Mouse (Mus musculus) kidney, embryonic 15.5 days (tissue): ENCODE data around the gene St5. TPM values are rescaled to one million over a fixed set of nuclear protein-coding genes. Genes with fewer than 3 reads are reported as not detected.
A peak's percentile ranks its signal among the peaks of the same experiment; 100 is the strongest.

Experiments
- ATAC-seq: fragments of 200-750 bp; cut with Nextera tagmentation; replicated peaks from 2 replicates; pipeline ENCODE4 v1.8.0; 2017; ENCODE audit warnings: moderate TSS enrichment; ENCODE audit not compliant: low FRiP score
- H3K27ac ChIP-seq: fragments of 300-500 bp; sonication (generic); 2 replicates; pipeline ENCODE4 v1.5.1; 2015; ENCODE audit warnings: mild to moderate bottlenecking, inconsistent platforms
- H3K27me3 ChIP-seq: fragments of 300-500 bp; sonication (generic); 2 replicates; pipeline ENCODE4 v1.6.1; 2015; ENCODE audit warnings: inconsistent platforms
- H3K36me3 ChIP-seq: fragments of 300-500 bp; sonication (generic); 2 replicates; pipeline ENCODE4 v1.6.1; 2015; ENCODE audit warnings: inconsistent platforms
- H3K4me1 ChIP-seq: fragments of 300-500 bp; sonication (generic); 2 replicates; pipeline ENCODE4 v1.6.1; 2015; ENCODE audit warnings: inconsistent platforms
- H3K4me2 ChIP-seq: fragments of 300-500 bp; sonication (generic); 2 replicates; pipeline ENCODE4 v1.6.1; 2015; ENCODE audit warnings: moderate library complexity, mild to moderate bottlenecking, inconsistent platforms
- H3K4me3 ChIP-seq: fragments of 300-500 bp; sonication (generic); replicated peaks from 2 replicates; pipeline ENCODE4 v1.5.1; 2015; ENCODE audit warnings: mild to moderate bottlenecking, inconsistent platforms
- H3K9ac ChIP-seq: fragments of 300-500 bp; sonication (generic); 2 replicates; pipeline ENCODE4 v1.6.1; 2015; ENCODE audit warnings: mild to moderate bottlenecking, inconsistent platforms
- H3K9me3 ChIP-seq: fragments of 300-500 bp; sonication (generic); replicated peaks from 2 replicates; pipeline ENCODE4 v1.6.1; 2016; ENCODE audit warnings: inconsistent platforms
- WGBS: fragments of 180-500 bp; shearing (Covaris S2); methylation state at CpG from one replicate; pipeline ENCODE4 v1.1.7; 2015; ENCODE audit warnings: mixed read lengths; 5-methylcytosine and 5-hydroxymethylcytosine counted together
- polyA plus RNA-seq: library from polyadenylated mRNA; unstranded; fragments of >200 nt; fragmentation: Nextera tagmentation; extraction: Ambion mirVana; gene quantifications from 2 replicates; pipeline ENCODE4 v1.2.1, GENCODE M21; 2015

The St5 gene
- polyA plus RNA-seq, 1 experiment from 2014 or later = 35.4 TPM

DNA sequence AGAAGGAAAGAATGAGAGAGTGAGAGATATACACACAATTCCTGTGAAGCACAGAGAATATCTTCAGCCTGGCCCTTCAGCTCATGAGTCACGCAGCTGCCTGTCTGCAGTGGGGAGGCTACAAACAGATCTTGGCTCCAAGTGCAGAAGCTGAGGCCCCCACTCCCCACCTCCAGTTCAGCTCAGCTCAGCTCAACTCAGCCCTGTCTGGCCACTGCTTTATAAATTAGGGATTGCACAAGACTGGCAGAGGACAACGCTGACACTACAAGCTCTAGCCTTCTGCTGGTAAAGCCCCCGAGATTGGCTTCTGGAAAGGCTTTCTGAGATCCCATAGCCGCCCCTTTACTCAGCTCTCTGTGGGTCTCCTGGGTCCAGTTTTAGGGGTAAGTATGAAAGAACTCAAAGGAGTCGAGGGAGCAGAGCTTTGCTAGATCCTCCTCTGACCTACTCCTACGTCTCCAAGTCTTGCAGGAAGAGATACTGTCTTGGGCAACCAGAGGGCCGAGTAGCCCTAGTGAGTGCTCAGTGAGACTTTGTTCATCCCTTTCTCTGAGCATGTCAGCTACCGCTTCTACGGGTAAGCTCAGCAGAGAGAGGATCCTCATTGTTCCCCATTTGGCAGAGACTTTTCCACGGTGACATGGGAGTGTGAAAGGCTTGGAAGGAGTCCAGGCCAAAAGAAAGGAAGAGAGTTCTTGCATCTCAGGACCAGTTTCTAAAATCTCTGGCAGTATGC is 158.0 kb downstream of the St5 start:
- Histone ChIP-seq H3K36me3 (peaks cover 71% of the 10 kb centered on the region), H3K4me2 (no peak overlapping the region), H3K4me3 (no peak overlapping the region), H3K9me3 (no peaks in the 10 kb centered on the region), H3K27ac (peak overlapping the region; percentile 45), H3K27me3 (no peaks in the 10 kb centered on the region), H3K4me1 (0 out of 2 replicates have a peak, but pooled peaks cover 3% of the 10 kb centered on the region), H3K9ac (no peak overlapping the region)
- no peak for ATAC-seq
- 72% methylated on average over 10 of the region's 10 CpGs for WGBS

DNA sequence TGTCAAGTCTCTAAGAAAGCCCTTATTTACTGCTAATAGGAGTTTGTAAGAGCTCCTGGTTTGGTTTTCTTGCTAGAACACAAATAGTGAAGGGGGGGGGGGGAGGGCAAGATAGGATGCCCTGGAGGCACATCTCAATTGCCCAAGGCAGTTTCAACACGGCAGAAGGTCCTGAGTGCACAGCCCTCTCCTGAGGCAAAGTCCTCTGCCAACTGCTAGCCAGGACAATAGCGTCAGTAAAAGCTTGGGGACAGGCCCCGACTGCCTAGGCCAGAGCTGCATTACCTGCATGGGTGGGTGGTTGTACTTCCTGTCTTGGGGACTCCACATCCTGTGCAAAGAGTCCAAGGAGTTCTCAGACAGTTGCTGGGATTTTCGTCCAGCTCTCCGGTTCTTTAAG is 158.6 kb downstream of the St5 start:
- 69% methylated on average over 5 of the region's 5 CpGs for WGBS
- Histone ChIP-seq H3K4me2 (no peak overlapping the region), H3K4me1 (0 out of 2 replicates have a peak, but pooled peaks cover 3% of the 10 kb centered on the region), H3K27me3 (no peaks in the 10 kb centered on the region), H3K9me3 (no peaks in the 10 kb centered on the region), H3K36me3 (peaks cover 71% of the 10 kb centered on the region), H3K27ac (peak overlapping the region; percentile 45; the same call in 1 of the 2 replicates), H3K9ac (no peak overlapping the region), H3K4me3 (no peak overlapping the region)
- no peak for ATAC-seq

DNA sequence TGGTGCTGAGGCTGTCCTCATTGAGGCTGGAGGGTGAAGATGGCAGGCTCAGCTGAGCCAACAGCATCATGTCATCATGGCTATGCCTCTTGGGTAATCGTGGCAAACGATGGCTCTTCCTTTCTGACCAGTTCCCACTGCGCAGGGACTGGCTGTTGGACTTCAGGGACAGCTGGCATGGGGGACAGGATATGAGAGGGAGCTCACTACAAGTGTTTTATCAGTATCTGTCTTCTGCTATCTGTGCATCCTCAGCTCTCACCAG is 161.1 kb downstream of the St5 start:
- 85% methylated on average over 3 of the region's 3 CpGs for WGBS
- peaks cover 72% of the 10 kb centered on the region for H3K36me3 ChIP-seq
- peak overlapping the region; percentile 73 for H3K27ac ChIP-seq
- 0 out of 2 replicates have a peak, but pooled peaks cover 3% of the 10 kb centered on the region for H3K4me1 ChIP-seq
- H3K9me3 ChIP-seq = no peaks in the 10 kb centered on the region
- ATAC-seq = no peak
- H3K4me2 ChIP-seq = no peak overlapping the region
- no peaks in the 10 kb centered on the region for H3K27me3 ChIP-seq
- H3K9ac ChIP-seq = no peak overlapping the region
- no peak overlapping the region for H3K4me3 ChIP-seq

DNA sequence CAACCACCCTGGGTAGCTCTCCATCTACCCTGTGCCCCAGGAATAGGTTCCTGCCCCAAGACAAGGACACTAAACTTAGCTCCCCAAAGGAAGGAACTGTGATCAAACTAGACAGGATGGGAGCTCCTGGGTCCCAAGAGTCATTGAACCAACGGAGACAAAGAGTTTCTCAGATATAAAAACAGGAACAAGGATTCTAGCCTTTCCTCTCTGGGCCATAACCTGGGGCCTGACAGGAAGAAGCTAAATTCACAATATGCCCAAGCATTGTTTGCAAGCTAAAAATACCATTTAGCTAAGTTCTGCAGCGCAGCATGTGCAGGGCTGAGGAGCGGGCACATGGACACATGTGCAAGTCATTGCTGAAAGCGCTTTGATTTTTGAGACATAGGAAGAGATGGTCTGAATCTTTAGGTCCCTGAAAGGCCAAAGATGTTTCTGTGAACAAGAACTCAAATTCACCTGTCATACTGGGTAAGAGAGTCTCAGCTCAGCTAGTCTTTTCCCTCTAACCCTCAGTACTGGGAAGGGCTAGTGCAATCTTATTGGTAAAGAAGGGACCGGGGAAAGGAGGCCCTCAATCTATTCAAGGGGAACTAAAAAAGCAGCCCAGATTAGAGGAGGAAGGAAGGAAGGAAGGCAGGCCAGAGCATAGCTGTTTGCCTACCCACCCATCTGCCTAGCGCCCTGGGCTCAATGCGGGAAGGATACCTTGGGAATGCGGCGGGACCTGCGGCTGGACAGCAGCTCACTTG is 161.6 kb downstream of the St5 start:
- H3K4me1 ChIP-seq = 0 out of 2 replicates have a peak, but pooled peaks cover 3% of the 10 kb centered on the region
- H3K27ac ChIP-seq = peak overlapping the region; percentile 73
- no peak for ATAC-seq
- no peaks in the 10 kb centered on the region for H3K27me3 ChIP-seq
- no peak overlapping the region for H3K4me2 ChIP-seq
- H3K4me3 ChIP-seq = no peak overlapping the region
- WGBS = 84% methylated on average over 10 of the region's 10 CpGs
- H3K9me3 ChIP-seq = no peaks in the 10 kb centered on the region
- peaks cover 71% of the 10 kb centered on the region for H3K36me3 ChIP-seq
- H3K9ac ChIP-seq = no peak overlapping the region

DNA sequence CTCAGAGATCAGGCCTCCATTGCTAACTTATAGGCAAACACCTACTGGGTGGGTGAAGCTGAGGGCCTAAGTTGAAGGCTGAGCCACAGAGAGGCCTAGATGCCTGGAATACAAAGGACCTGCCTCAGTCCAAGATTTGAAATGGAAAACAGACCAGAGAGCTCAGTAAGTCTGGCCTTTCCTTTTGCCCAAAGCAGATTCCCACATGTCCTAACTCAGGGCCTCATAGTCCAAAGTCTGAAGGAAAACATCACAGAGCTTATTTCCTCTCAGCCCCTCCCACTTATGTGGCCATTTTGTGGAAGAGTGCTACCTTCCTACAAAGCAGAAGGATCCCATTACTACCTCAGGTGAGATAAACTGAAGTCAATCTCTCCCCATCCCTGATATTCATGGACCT is 162.5 kb downstream of the St5 start:
- Histone ChIP-seq H3K27ac (peak overlapping the region; percentile 45; the same call in 1 of the 2 replicates), H3K4me3 (no peak overlapping the region), H3K4me1 (0 out of 2 replicates have a peak, but pooled peaks cover 3% of the 10 kb centered on the region), H3K4me2 (no peak overlapping the region), H3K9ac (no peak overlapping the region), H3K27me3 (no peaks in the 10 kb centered on the region), H3K9me3 (no peaks in the 10 kb centered on the region), H3K36me3 (peaks cover 75% of the 10 kb centered on the region)
- no peak for ATAC-seq

DNA sequence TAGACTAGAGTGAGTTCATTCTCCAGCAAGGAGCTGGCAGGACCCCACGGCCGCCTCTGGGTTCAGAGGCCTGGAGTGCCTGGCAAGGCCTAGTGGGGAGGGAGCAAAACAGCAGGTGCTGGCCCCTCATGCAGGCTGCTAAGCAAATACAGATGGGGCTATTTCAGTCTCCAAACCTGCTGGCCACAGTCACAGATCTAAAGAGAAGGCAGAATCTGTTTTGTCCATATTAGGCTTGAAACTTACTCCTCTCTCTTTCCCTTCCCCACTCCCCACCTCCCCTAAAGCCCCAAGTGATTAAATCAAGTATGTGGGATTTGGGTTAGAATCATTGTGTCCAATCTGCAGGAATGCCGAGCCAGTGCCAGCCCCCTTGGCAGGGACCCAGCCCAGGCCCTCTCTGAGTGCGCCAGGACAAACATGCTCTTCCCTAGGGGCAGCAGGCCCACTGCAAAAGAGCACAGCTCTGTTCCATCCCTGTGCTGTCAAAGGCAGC is 166.9 kb downstream of the St5 start:
- 72% methylated on average over 4 of the region's 4 CpGs for WGBS
- Histone ChIP-seq H3K4me2 (no peak overlapping the region), H3K9me3 (no peaks in the 10 kb centered on the region), H3K27ac (peak overlapping the region; percentile 33; the same call in 1 of the 2 replicates), H3K4me3 (no peak overlapping the region), H3K4me1 (no peaks in the 10 kb centered on the region), H3K36me3 (peaks cover 79% of the 10 kb centered on the region), H3K9ac (no peak overlapping the region), H3K27me3 (no peaks in the 10 kb centered on the region)
- ATAC-seq = peak; percentile 56; the same call in 1 of the 2 replicates

DNA sequence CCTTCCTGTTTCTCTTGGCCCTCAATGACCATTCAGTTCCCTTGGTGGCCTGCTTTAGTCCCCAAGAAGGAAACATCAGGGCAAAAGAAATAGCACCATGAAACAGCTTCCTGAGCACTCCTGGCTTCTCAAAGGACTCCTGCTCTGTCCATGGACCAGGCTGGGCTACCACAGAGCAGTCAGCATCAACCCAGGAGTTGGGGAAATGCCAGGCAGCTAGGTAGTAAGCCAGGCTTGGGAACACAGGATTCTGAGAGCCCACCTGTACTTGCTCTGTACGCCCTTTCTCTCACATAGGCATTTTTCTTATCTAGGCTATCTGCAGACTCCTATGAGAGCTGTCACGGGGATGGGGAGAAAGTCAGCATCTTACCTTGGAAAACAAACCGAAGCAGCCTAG is 168.5 kb downstream of the St5 start:
- Histone ChIP-seq H3K9ac (no peak overlapping the region), H3K27me3 (no peaks in the 10 kb centered on the region), H3K4me3 (no peak overlapping the region), H3K9me3 (no peaks in the 10 kb centered on the region), H3K4me1 (no peaks in the 10 kb centered on the region), H3K36me3 (peaks cover 82% of the 10 kb centered on the region), H3K4me2 (no peak overlapping the region), H3K27ac (no peak overlapping the region)
- 91% methylated on average over 3 of the region's 3 CpGs for WGBS
- ATAC-seq = no peak

DNA sequence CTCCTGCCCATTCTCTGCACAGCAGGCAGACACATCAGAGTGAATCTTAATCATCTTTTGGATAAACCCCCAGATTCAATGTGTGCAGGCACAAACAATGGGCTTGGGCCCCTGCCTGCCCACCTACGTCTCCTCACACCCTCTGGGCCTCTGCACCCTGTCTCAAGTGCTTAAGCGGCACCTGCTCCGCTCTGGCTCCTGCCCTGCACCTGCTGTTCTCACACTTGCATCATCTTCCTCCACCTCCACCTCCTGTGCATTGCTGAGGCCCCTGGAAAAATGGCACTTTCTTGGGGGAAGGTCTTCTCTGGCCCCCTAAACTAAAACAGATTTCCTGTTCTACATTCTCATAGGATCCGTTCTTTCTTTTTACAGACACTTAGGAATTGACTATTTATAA is 169.5 kb downstream of the St5 start:
- Histone ChIP-seq H3K27ac (no peak overlapping the region), H3K36me3 (peaks cover 77% of the 10 kb centered on the region)
- ATAC-seq = no peak

DNA sequence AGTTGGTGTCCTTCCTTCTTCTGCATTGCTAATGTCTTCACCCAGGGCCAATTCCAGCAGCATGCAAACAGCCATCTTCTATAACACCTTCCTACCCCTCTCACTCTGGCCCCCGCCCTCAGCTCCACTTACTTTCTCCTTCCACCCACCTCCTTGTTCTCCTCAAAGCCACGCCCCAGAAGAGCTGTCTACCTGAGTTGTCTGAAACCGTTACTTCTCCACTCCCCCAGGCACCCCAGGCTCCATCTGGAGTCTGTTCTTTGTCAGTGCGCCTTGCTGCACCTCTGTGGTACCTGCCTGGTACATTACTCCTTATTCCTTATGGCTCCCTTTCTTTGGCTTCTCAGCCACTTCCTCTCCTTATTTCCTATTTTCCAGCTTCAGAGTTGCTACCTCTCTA is 170.3 kb downstream of the St5 start:
- Histone ChIP-seq H3K4me1 (no peaks in the 10 kb centered on the region), H3K9me3 (no peaks in the 10 kb centered on the region), H3K36me3 (peaks cover 74% of the 10 kb centered on the region), H3K27me3 (no peaks in the 10 kb centered on the region), H3K4me3 (no peak overlapping the region), H3K27ac (no peak overlapping the region), H3K9ac (no peak overlapping the region), H3K4me2 (no peak overlapping the region)
- ATAC-seq = no peak
- 79% methylated on average over 4 of the region's 4 CpGs for WGBS

More for the DNA sequence above, 169.5 kb downstream of the St5 start:
- Histone ChIP-seq H3K4me1 (no peaks in the 10 kb centered on the region), H3K9ac (no peak overlapping the region), H3K4me2 (no peak overlapping the region), H3K27me3 (no peaks in the 10 kb centered on the region), H3K9me3 (no peaks in the 10 kb centered on the region), H3K4me3 (no peak overlapping the region)
- WGBS = 95% methylated on average over 4 of the region's 4 CpGs

DNA sequence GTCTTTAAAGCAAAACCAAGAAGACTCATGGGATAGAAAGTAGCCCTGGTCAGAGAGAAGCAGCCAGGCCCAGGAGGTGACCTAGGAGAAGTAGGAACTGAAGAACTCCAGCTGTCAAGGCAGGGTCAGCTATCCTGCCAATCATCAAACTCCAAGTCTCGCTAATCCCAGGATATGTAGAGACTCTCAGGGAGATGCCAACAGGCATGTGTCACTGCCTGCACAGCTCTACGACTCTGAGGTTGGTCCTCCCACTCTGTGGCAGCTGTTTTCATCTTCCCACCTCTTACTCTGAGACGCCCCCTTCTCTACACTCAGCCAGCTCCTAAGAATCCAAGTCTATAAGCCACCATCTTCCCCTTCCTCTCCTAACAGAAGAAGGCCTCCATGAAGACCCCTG is 170.7 kb downstream of the St5 start:
- no peak overlapping the region for H3K27ac ChIP-seq
- WGBS = 70% methylated on average over 3 of the region's 3 CpGs

DNA sequence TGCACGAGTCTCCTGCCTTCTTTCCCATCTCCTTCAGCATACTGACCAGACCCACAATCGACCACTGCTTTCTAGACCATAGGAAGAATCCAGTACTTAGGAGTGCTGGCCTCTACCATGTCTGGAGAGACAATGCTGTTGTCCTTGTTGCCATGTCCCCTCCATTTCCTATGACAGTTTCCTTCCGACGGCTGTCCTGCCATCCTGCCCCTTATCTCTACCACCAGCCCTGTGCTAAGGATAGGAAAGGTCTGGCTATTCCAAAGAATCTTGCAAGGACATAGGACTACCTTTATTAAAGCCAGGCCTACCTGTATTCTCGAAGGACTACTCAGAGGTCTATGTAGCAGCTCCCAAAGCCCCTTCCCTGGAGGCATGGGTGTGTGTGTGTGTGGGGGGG is 171.9 kb downstream of the St5 start:
- Histone ChIP-seq H3K9ac (no peak overlapping the region), H3K4me1 (no peaks in the 10 kb centered on the region), H3K4me3 (no peak overlapping the region), H3K27me3 (no peaks in the 10 kb centered on the region), H3K9me3 (no peaks in the 10 kb centered on the region), H3K27ac (no peak overlapping the region), H3K36me3 (peaks cover 74% of the 10 kb centered on the region), H3K4me2 (no peak overlapping the region)
- ATAC-seq = no peak
- WGBS = 84% methylated on average over 5 of the region's 5 CpGs

More for the DNA sequence above, 170.7 kb downstream of the St5 start:
- Histone ChIP-seq H3K4me3 (no peak overlapping the region), H3K9ac (no peak overlapping the region), H3K4me1 (no peaks in the 10 kb centered on the region), H3K9me3 (no peaks in the 10 kb centered on the region), H3K36me3 (peaks cover 71% of the 10 kb centered on the region), H3K4me2 (no peak overlapping the region), H3K27me3 (no peaks in the 10 kb centered on the region)
- no peak for ATAC-seq

DNA sequence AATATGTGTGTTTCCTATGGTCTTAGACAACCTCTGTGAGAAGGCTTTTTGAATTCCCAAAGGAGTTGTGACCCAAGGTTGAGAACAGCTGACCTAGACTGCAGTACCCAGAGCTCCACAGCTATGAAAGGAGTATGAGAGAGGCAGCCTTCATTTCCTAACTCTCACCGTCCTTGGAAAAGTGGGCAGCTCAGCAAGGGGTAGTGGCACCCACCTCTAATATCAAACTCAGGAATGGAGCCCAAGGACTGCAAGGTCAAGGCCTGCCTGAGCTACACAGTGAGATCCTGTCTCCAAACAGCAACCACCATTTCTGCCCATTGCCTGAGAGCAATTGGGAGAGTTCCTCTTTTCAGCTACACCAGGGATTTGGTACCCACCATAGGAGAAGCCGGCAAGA is 173.7 kb downstream of the St5 start:
- H3K36me3 ChIP-seq = peaks cover 76% of the 10 kb centered on the region
- no peaks in the 10 kb centered on the region for H3K4me1 ChIP-seq
- no peaks in the 10 kb centered on the region for H3K27me3 ChIP-seq
- WGBS = 92% methylated on average over 2 of the region's 2 CpGs
- no peak for ATAC-seq
- no peak overlapping the region for H3K27ac ChIP-seq
- no peaks in the 10 kb centered on the region for H3K9me3 ChIP-seq
- no peak overlapping the region for H3K9ac ChIP-seq
- no peak overlapping the region for H3K4me2 ChIP-seq
- no peak overlapping the region for H3K4me3 ChIP-seq
